Mouse (Mus musculus): ENCODE data around the gene Crim1. TPM values are rescaled to one million over a fixed set of nuclear protein-coding genes. Genes with fewer than 3 reads are reported as not detected.
A peak's percentile ranks its signal among the peaks of the same experiment; 100 is the strongest.

Crim1 gene
- polyA plus RNA-seq, 1 experiment from 2014 or later, result 7.2 TPM

DNA sequence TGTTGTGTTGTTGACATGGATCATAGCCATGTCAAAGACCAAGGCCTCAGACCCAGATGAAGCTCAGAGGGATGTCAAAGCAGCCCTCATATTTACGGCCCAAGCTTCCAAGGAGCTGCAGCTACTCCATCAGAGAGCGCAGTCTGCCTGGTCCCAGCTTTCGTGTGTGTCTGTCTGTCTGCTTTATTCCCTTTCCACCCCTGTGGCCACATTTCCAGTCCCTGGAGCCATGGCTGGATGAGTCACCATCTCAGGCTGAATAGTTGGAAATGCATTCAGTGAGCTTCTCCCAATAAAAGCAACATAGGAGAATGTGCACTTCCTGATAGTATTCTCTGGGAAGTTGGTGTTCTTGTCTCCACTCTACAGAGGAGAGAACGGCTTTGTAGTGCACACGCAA lies 3.9 kb upstream of the Crim1 start:
- H3K4me2 ChIP-seq (ENCODE audit: low read depth, low read length), result no peak overlapping the region
- H3K36me3 ChIP-seq (ENCODE audit: control insufficient read depth, insufficient read depth, low read length), result no peaks in the 10 kb centered on the region
- no peak for DNase-seq (ENCODE audit: low spot score)
- H3K4me3 ChIP-seq (ENCODE audit: low read depth, low read length), result no peak overlapping the region
- H3K27me3 ChIP-seq (replicated peaks; ENCODE audit: control insufficient read depth, insufficient read depth, low read length), result no peaks in the 10 kb centered on the region
- H3K27ac ChIP-seq (replicated peaks; ENCODE audit: low read depth, low read length), result no peak overlapping the region
- no peak overlapping the region for H3K9ac ChIP-seq (ENCODE audit: low read depth, low read length)
- no peak for ATAC-seq (ENCODE audit: low read depth)
- H3K9me3 ChIP-seq (ENCODE audit: control insufficient read depth, low read length), result no peaks in the 10 kb centered on the region
- WGBS, result 92% methylated on average over 5 of the region's 5 CpGs
- H3K4me1 ChIP-seq (ENCODE audit: control insufficient read depth, insufficient read depth, low read length), result no peaks in the 10 kb centered on the region

DNA sequence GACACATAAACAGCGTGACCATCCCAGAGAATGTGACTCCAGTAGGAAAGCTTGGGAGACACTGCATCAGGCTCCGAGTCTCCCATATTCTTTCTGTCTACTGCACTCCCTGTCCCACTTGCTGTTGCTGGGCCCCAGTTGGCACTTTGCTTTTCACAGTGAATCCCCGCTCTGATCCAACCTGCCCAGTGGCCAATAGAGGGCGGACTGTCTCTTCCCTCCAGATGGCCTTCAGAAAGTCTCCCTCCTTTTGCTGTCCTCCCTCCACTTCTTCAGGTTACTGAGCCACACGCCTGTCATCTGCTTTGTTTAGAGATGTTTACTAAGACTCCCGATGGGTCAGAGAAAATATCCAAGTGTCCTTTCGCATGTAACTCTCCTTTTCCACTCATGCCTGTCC lies 2.9 kb upstream of the Crim1 start:
- 17% methylated on average over 7 of the region's 7 CpGs for WGBS
- no peak for ATAC-seq (ENCODE audit: low read depth)
- H3K4me1 ChIP-seq (ENCODE audit: control insufficient read depth, insufficient read depth, low read length), result peaks cover 7% of the 10 kb centered on the region; the same call in 1 of the 2 replicates
- no peaks in the 10 kb centered on the region for H3K9me3 ChIP-seq (ENCODE audit: control insufficient read depth, low read length)
- H3K4me3 ChIP-seq (ENCODE audit: low read depth, low read length), result no peak overlapping the region
- no peak overlapping the region for H3K4me2 ChIP-seq (ENCODE audit: low read depth, low read length)
- H3K9ac ChIP-seq (ENCODE audit: low read depth, low read length), result no peak overlapping the region
- no peaks in the 10 kb centered on the region for H3K27me3 ChIP-seq (replicated peaks; ENCODE audit: control insufficient read depth, insufficient read depth, low read length)
- DNase-seq (ENCODE audit: low spot score), result peak; percentile 62
- no peak overlapping the region for H3K27ac ChIP-seq (replicated peaks; ENCODE audit: low read depth, low read length)
- no peaks in the 10 kb centered on the region for H3K36me3 ChIP-seq (ENCODE audit: control insufficient read depth, insufficient read depth, low read length)

DNA sequence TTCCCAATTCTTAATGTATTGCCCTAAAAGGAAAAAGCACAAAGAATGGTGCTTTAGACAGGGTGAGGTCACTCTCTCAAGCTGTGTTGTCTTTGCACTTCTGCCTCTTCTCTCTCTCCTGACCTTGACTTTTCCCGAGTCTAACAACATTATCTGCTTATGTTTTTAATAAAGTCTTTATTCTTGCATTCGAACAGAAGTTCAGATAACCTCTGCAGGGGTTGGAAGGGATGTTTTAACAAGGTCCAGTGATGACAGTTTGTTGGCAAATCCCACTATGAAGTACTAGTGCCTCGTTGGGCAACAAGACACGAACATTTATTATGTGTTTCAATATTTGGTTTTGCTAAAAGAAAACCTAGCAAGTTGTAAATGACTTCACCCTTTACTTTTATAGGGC lies 1.9 kb upstream of the Crim1 start:
- Histone ChIP-seq H3K4me1 (ENCODE audit: control insufficient read depth, insufficient read depth, low read length) (peaks cover 17% of the 10 kb centered on the region), H3K27ac (replicated peaks; ENCODE audit: low read depth, low read length) (no peak overlapping the region), H3K9ac (ENCODE audit: low read depth, low read length) (no peak overlapping the region), H3K36me3 (ENCODE audit: control insufficient read depth, insufficient read depth, low read length) (no peaks in the 10 kb centered on the region), H3K27me3 (replicated peaks; ENCODE audit: control insufficient read depth, insufficient read depth, low read length) (no peaks in the 10 kb centered on the region), H3K9me3 (ENCODE audit: control insufficient read depth, low read length) (no peaks in the 10 kb centered on the region), H3K4me3 (ENCODE audit: low read depth, low read length) (no peak overlapping the region), H3K4me2 (ENCODE audit: low read depth, low read length) (no peak overlapping the region)
- DNase-seq (ENCODE audit: low spot score) (no peak), ATAC-seq (ENCODE audit: low read depth) (no peak)
- 53% methylated on average over 4 of the region's 4 CpGs for WGBS

DNA sequence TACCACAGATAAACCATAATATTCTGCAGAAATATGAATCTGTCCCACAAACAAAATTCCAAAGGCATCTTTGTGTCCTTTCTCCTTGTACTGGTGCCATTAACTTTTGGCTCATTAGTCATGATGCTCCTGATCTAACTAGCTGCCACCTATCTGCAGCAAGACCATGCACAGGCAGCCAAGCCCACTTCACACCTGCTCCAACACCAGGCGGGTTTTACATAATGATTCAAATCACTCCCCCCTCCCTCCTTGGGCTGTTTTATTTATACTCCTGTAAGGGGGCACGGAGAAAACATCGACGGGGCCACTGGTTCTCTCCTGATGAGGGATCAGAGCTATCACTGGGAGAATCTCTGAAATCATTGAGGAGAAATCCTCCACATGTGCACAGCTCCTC lies 1.2 kb upstream of the Crim1 start:
- Histone ChIP-seq H3K9ac (ENCODE audit: low read depth, low read length) (no peak overlapping the region), H3K4me3 (ENCODE audit: low read depth, low read length) (peak overlapping the region; percentile 90), H3K36me3 (ENCODE audit: control insufficient read depth, insufficient read depth, low read length) (no peaks in the 10 kb centered on the region), H3K9me3 (ENCODE audit: control insufficient read depth, low read length) (no peaks in the 10 kb centered on the region), H3K4me1 (ENCODE audit: control insufficient read depth, insufficient read depth, low read length) (peaks cover 23% of the 10 kb centered on the region), H3K4me2 (ENCODE audit: low read depth, low read length) (peak overlapping the region; percentile 98), H3K27ac (replicated peaks; ENCODE audit: low read depth, low read length) (no peak overlapping the region), H3K27me3 (replicated peaks; ENCODE audit: control insufficient read depth, insufficient read depth, low read length) (no peaks in the 10 kb centered on the region)
- DNase-seq (ENCODE audit: low spot score) (peak; percentile 14), ATAC-seq (ENCODE audit: low read depth) (no peak)
- 9% methylated on average over 4 of the region's 4 CpGs for WGBS

DNA sequence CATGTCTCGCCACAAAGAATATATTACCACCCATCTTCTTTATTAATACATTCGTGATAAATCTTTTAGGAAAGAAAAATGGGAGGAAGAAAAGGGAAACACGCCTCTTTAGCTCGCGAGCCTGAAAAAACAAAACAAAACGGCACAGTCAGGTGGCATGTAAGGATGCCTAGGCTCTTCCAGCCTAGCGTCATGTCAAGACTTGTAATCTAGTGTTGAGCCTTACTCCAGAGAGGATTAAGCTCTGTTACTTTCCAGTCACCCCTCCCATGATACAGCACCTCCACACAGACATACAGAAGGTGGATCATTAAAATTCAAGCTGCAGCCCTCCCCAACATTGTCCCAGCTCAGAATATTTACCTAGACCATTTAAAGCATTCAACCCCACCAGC lies 820 bp upstream of the Crim1 start:
- peaks cover 23% of the 10 kb centered on the region for H3K4me1 ChIP-seq (ENCODE audit: control insufficient read depth, insufficient read depth, low read length)
- H3K4me3 ChIP-seq (ENCODE audit: low read depth, low read length), result peak overlapping the region; percentile 90
- ATAC-seq (ENCODE audit: low read depth) (peak; percentile 14; the same call in 1 of the 2 replicates), DNase-seq (ENCODE audit: low spot score) (peak; percentile 68)
- WGBS, result 1% methylated on average over 7 of the region's 7 CpGs
- H3K36me3 ChIP-seq (ENCODE audit: control insufficient read depth, insufficient read depth, low read length), result no peaks in the 10 kb centered on the region
- no peaks in the 10 kb centered on the region for H3K9me3 ChIP-seq (ENCODE audit: control insufficient read depth, low read length)
- peak overlapping the region; percentile 87 for H3K9ac ChIP-seq (ENCODE audit: low read depth, low read length)
- peak overlapping the region; percentile 96; the same call in 1 of the 2 replicates for H3K27ac ChIP-seq (replicated peaks; ENCODE audit: low read depth, low read length)
- no peaks in the 10 kb centered on the region for H3K27me3 ChIP-seq (replicated peaks; ENCODE audit: control insufficient read depth, insufficient read depth, low read length)
- H3K4me2 ChIP-seq (ENCODE audit: low read depth, low read length), result peak overlapping the region; percentile 98

DNA sequence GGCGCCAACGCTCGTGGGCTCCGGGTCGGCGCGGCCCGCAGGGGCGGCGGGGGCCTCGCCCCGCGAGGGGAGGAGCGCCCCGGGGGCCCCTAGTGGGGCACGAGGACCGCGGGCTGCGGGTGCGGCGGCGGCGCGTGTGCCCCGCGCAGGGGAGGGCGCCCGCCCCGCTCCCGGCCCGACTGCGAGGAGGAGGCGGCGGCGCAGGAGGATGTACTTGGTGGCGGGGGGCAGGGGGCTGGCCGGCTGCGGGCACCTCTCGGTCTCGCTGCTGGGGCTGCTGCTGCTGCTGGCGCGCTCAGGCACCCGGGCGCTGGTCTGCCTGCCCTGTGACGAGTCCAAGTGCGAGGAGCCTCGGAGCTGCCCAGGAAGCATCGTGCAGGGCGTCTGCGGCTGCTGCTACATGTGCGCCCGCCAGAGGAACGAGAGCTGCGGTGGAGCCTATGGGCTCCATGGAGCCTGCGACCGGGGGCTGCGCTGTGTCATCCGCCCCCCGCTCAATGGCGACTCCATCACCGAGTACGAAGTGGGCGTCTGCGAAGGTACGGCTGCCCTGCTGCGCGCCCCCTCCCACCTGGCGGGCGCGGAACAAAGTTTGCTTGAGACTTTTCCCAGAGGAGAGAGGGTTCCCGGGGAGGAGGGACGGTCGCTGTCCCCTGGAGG lies 643 bp downstream of the Crim1 start:
- Histone ChIP-seq H3K4me3 (ENCODE audit: low read depth, low read length) (peak overlapping the region; percentile 90), H3K9ac (ENCODE audit: low read depth, low read length) (peak overlapping the region; percentile 87), H3K27ac (replicated peaks; ENCODE audit: low read depth, low read length) (peak overlapping the region; percentile 96), H3K9me3 (ENCODE audit: control insufficient read depth, low read length) (no peaks in the 10 kb centered on the region), H3K27me3 (replicated peaks; ENCODE audit: control insufficient read depth, insufficient read depth, low read length) (no peaks in the 10 kb centered on the region), H3K4me1 (ENCODE audit: control insufficient read depth, insufficient read depth, low read length) (peaks cover 23% of the 10 kb centered on the region), H3K36me3 (ENCODE audit: control insufficient read depth, insufficient read depth, low read length) (no peaks in the 10 kb centered on the region), H3K4me2 (ENCODE audit: low read depth, low read length) (peak overlapping the region; percentile 98)
- ATAC-seq (ENCODE audit: low read depth) (peak; percentile 58), DNase-seq (ENCODE audit: low spot score) (peak; percentile 67)
- WGBS, result 0% methylated on average over 16 of the region's 73 CpGs

DNA sequence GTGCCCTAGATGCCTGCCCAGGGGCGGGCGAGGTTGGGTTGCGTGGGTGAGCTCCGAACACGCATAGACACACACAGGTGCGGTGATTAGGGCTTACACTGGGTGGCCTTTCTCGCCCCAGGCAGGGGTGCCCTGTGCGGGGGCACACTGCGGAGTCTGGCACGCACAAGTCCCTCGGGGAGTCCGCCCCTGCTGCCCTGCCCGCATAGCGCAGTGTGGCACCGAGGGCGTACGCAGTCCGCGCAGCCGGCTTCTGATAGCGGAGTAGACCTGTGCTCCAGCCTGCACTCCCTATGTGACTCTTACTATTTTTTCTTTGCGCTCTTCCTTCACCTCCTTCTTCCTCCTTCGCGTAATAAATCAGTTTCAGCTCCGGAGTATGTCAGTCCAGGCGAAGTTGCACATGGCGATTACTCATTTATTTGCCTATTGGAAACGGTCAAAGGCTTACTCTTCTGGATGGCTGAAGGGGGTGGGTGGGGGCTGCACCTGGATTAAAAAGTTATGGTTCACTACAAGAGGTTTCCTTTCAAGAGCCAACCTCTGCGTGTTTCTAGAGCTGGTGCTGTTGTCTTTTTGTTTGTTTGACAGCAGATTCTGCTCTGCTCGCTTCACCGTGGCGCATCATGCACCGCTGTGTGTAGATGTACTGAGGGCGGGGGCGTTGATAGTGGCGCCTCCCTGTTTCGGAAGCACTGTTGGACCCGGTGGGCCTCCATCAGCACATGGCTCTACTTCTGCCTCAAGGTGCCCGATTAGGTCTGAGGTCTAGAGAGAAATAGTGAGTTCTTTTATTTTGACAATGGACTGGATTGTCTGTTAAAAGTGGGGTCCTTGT lies 1.4 kb downstream of the Crim1 start:
- WGBS, result 1% methylated on average over 31 of the region's 39 CpGs
- Histone ChIP-seq H3K4me1 (ENCODE audit: control insufficient read depth, insufficient read depth, low read length) (peaks cover 29% of the 10 kb centered on the region), H3K4me3 (ENCODE audit: low read depth, low read length) (peak overlapping the region; percentile 90), H3K27ac (replicated peaks; ENCODE audit: low read depth, low read length) (peak overlapping the region; percentile 96), H3K36me3 (ENCODE audit: control insufficient read depth, insufficient read depth, low read length) (no peaks in the 10 kb centered on the region), H3K27me3 (replicated peaks; ENCODE audit: control insufficient read depth, insufficient read depth, low read length) (no peaks in the 10 kb centered on the region), H3K9me3 (ENCODE audit: control insufficient read depth, low read length) (no peaks in the 10 kb centered on the region), H3K4me2 (ENCODE audit: low read depth, low read length) (peak overlapping the region; percentile 98), H3K9ac (ENCODE audit: low read depth, low read length) (peak overlapping the region; percentile 87)
- ATAC-seq (ENCODE audit: low read depth) (peak; percentile 31), DNase-seq (ENCODE audit: low spot score) (peak; percentile 46)

DNA sequence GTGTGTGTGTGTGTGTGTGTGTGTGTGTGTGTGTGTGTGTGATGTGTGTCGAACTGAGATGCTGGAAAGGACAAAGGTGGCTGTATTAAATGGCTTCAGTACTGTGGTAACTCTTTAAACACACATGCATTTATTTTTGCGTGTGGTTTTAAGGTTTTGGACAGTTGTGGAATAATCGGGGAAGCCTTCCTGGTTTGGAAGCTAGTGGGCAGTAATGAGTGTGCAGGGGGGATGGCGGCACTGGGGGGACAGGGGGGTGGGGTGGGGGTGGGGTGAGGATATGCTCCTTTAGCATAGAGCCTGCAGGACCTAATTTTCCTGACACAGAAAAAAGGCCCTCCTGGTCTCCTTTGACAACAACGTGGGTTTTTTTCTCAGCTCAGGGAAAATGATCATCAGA lies 2.2 kb downstream of the Crim1 start:
- Histone ChIP-seq H3K4me3 (ENCODE audit: low read depth, low read length) (peak overlapping the region; percentile 90), H3K9me3 (ENCODE audit: control insufficient read depth, low read length) (no peaks in the 10 kb centered on the region), H3K9ac (ENCODE audit: low read depth, low read length) (peak overlapping the region; percentile 87), H3K36me3 (ENCODE audit: control insufficient read depth, insufficient read depth, low read length) (no peaks in the 10 kb centered on the region), H3K4me1 (ENCODE audit: control insufficient read depth, insufficient read depth, low read length) (peaks cover 37% of the 10 kb centered on the region), H3K27me3 (replicated peaks; ENCODE audit: control insufficient read depth, insufficient read depth, low read length) (no peaks in the 10 kb centered on the region), H3K4me2 (ENCODE audit: low read depth, low read length) (peak overlapping the region; percentile 98), H3K27ac (replicated peaks; ENCODE audit: low read depth, low read length) (no peak overlapping the region)
- ATAC-seq (ENCODE audit: low read depth), result no peak
- WGBS, result 3% methylated on average over 5 of the region's 5 CpGs
- DNase-seq (ENCODE audit: low spot score), result no peak

Data from embryonic facial prominence, embryonic 14.5 days (tissue).